Mouse (Mus musculus) spleen, postnatal 10 days (tissue): Measurements from ENCODE around the gene Dhx36.

ENCODE experiments used
- DNase-seq, 2 experiments: peaks; one replicate each; pipeline ENCODE4 v3.0.0; 2021 to 2022; ENCODE audit warnings: low spot score in 2 of 2

Dhx36 gene

DNA sequence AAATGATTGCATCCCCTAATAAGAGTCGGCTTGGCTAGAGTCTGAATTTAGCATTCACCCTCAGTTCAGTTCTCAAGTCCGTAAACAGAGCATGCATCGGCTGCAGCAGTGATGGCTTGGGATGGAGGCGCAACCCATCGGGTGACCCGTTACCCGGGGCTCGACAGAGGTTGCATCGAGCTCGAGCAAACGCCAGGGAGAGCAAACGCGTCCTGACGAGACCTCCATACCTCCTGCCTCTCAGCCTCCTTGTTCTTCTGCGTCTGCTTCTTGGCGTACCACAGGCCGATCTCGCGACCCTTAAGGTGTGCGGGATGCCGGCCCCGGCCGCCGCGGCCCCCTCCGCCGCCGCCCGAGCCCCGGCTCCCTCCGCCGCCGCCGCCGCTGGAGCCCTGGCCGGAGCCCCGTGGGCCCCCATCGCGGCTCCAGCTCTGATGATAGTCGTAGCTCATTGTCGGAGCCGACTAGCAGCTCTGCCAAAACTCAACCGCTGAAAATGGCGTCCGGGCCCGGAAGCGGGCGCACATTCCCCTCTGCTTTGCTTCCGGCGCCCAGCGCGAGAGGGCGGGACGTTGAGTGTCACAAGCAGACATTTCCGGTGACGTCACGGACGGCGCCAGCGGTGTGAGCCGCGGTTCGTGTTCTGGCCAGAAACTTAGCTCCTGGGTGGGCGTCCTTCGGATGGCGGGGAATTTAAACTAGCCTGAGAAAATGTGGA is at the start of gene Dhx36:
Gene Dhx36 (minus strand): TSS at position 517 of the 718 bp plus-strand sequence.
- peak; percentile 83 to 96 for DNase-seq

DNA sequence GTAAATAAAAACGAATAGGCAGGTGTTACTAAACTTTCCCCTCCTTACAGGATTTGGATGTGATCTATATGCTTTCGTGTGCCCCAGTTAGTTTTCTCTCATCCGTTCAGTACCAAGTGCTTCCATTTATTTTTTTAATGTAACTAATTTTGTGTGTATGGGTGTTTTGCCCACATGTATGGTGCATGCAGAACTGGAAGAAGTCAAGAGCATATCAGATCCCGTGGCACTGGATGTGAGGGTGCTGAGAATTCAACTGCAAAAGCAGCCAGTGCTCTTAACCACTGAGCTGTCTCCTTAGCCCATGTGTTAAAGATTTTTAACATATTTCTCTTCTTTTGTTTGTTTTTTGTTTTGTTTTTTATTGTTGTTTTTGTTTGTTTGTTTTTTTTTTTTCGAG is 20.8 kb upstream of the Dhx36 start:
- no peak for DNase-seq

DNA sequence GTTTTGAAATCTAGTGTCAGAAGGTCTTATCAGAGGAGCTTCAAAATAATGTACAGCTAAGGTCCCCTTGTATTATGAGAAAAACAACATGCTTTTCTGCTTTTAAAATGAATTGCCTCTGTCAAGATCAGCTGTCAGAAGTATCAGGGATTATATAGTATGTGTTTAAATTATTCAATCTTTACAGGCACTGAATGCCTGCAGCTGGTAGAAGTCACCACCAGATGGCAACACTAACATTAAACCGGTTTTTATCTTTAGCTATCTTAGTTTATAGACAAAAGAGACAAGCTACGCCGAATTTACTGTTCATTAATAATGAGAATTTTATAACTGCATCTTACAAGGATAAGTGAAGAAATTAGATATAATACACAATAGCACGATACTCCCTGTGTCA is 20.4 kb upstream of the Dhx36 start:
- DNase-seq = no peak

DNA sequence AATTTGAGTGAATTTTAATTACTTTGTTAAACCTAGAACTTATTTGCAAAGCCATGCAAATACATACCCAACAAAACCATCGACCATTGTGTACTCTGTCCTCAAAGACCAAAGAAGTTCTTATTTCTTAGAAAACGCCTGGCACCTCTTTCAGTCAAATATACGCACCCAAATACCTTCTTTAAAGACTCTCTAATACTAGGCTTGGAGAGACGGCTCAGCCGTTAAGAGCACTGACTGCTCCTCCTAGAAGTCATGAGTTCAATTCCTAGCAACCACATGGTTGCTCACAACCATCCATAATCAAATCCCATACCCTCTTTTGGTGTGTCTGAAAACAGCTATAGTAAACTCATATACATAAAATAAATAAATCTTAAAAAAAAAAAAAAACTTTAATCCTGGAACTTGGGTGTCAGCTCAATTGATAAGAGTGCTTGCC is 423 bp upstream of the Dhx36 start:
- no peak for DNase-seq

DNA sequence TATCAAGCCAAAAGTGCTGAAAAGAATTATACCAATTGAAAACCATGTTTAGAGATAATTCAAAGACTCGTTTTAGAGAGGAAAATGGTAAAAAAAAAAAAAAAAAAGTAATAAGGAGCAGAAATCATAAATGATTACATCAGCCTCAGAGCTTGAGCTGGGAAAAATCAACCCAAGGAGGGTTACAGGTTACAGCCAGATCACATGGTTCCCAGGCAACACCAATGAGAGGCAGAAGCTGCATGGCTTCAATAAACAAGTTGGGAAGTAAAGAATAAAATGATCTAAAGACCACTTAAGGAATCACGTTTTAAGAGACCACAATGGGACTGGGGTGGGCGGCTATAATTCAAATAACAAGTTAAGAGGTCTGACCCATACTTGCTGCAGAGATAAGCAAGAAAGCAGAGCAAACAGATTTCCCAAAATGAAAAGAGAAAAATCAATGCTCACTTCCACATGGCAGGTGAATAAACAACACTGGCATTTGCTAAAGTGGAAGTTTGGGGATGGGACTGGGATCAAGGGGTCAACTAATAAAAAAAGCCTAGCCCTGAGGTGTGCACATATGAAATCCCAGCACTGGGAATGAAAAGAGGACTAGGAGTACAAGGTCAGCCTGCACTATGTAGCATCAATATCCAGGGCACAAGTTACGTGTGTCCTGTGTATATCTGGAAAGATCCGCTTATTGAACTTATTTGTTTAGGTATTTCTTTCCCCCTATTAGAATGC is 1.5 kb downstream of the Dhx36 start:
- no peak for DNase-seq

DNA sequence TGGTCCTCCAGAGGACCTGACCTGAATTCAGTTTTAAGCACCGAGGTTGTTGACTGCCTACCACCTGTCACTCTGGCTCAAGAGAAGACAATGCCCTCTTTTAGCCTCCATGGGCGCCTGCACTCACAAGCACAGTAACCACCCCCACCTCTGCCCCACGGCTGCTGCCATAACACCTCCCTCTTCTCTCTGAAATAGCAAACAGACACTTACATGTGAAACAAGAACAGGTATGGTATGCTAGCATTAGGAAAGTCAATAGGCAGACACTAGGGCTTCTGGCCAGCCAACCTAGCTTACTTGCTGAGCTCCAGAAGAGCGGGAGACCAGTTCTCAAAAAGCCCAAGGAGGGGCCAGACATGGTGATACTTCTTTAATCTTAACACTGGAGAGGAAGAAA is 7.5 kb downstream of the Dhx36 start:
- DNase-seq = no peak

DNA sequence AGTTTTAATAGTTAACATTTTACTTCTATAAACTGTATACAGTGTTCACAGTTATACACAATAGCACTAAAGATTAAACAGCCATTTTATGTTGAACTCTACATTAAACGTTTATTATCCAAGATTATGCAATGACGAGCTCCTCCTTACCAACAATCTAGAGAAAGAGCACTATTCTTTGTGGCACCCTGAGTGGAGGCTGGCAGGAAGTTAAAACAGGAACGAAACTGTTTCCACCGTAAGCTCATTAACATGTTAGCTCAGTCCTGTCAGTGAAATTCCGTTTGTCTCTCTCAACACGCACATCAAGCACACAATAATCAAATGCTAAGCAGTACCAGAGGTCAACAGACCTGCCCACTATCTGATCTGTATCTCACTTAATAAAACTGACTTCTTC is 14.2 kb downstream of the Dhx36 start:
- no peak for DNase-seq

DNA sequence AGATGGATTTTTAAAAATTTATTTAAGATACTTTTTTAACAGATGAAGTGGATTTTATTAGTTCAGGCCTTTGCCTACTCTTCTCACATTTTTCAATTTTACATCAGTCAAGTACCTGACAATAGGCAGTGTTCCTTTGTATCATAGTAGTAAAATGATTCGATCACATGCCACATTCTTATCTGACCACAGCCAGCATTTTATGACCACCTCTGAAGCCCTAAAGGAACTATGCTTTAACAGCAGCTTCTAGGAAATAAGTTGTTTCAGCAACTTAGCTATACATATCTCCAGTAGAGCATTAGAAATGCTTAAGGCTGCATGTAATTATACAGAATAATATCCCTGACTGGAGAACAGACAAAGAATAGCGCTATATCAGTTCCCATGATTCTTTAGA is 22.5 kb downstream of the Dhx36 start:
- DNase-seq = no peak

DNA sequence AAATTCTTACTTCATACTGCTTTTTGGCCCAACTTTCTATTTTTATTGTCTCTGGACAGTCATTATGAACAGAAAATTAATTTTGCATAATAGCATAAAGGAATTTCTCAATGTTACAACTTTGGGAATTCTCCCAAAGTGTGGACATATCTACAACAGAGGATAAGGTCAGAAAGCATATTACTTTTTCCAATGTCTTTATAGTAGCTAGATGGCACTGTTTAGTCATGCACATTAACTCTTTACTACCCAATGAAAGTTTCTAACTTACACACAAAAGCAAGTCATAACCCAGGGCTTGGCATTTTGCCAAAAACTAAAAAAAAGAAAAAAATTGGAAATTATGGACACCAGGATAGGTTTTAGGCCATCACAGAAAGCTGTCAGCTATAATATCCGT is 36.6 kb downstream of the Dhx36 start:
- no peak for DNase-seq

DNA sequence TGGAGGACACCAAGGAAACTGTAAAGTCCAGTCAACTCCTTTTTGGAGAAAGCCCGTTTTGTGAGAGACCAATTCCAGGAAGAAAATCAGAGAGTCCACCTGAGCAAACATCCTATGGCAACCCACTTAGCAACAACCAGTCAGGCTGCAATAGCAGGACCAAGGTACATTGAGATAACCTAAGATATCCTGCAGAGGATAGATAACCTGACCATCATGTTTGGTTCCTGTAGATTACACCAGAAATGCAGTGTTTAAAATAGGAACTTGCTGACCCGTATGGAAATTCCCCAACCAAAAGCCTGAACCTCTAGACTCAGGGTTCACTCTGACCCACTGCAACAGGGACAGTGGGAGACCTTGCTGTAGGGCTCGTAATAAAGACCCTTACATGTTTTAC is 42.5 kb downstream of the Dhx36 start:
- no peak for DNase-seq

DNA sequence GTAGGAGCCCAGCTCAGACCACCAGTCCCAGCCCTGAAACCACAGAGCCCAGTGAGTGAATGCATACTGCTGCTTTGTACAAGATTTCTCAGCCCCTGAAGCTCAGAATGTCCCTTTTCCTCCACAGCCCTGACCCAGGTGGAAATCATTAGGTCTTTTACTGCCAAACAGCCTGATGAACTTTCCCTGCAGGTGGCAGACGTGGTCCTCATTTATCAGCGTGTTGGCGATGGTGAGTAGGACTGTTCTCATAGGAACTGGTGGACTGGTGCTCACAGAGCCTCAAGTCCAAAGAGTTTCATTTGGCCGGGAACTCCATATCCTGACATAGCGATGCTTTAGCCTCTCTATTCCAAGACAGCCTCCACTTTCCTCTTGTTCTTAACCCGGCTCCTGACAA is 47.3 kb downstream of the Dhx36 start:
- DNase-seq = no peak

DNA sequence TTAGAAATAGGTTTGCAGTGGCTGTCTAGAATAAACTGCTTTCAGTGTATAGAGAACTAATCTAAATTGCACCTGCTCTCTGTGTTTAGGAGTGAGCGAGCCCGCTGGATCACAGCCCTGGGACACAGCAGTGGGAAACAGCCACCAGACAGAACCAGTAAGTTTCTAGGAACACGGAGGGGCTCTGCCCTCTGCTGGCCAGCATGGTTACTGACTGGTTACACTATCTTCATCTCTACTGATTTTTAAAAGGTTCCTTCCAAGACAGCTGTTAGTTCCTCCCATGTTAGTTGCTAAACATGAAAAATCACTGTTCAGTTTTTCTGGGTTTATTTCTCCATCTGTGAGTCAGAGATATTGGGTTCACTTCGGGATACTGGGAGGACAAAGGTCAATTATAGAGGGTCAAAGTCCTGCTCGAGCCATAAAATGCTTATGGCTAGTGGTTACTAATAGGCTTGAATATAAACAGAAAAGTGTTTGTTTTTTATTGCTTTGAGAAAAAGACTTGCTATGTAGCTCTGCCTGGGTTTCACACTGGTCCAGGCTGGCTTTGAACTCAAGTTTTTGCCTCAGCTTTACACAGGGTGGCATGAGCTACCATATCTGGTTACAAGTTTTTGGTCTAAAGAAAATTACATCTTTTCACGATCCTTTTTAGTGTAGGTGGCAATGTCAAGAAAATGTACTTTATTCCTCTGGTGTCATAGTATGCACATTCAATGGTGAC is 48.4 kb downstream of the Dhx36 start:
- peak in 1 of 2 experiments; percentile 55 for DNase-seq

DNA sequence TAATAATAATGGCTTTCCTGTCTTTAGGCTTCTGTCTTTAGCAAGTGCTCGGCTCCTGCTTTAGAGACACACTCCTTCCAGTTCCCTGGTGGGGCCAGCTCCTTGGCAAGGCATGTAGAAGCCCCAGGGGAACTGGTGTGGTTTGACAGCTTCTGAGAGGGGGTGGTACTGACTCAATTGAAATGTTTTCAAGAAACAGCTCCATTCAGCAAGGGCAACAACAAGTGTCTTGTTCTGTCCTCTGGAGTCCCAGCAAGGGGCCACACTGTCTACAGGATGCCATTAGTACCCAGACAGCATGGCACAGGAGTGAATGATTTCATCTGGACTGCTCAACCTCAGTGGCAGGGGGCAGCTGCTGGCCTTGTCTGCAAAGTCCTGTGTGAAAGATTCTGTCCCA is 51.0 kb downstream of the Dhx36 start:
- no peak for DNase-seq

DNA sequence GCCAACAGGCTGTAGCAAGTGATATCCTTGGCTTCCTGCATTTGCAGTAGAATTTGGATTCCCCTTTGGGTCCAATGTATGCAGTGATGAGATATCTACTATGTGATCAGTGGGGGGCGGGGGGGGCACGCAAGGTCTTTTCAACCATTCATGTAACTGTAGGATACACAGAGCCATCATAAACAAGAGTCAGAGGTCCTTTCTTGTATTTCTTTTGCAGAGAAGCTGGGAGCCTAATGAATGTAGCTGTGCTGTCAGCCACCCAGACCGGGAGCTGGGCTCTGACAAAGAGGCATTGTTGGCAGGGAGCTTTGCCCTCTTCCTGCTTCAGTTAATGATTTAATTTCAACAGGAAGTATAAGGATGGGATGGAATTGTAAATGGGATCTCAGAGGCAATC is 52.7 kb downstream of the Dhx36 start:
- DNase-seq = no peak

DNA sequence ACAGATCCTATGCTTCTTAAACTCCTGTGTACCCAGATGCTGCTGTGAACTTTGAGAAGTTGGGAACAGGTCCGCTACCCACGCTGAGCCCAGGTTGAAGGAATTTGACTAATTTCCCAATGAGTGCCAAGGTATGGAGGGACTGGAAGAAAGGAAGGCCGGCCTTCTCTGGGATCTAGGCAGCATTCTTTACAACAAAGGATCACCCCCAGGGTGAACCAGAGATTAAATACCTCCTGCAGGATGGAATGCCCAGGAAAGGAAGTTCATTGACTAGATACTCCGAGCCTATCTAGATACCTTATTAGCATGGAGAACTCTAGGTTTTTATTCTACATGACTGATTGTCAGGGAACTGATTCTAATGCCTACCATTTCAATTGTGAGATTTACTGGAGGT is 53.8 kb downstream of the Dhx36 start:
- DNase-seq = no peak

DNA sequence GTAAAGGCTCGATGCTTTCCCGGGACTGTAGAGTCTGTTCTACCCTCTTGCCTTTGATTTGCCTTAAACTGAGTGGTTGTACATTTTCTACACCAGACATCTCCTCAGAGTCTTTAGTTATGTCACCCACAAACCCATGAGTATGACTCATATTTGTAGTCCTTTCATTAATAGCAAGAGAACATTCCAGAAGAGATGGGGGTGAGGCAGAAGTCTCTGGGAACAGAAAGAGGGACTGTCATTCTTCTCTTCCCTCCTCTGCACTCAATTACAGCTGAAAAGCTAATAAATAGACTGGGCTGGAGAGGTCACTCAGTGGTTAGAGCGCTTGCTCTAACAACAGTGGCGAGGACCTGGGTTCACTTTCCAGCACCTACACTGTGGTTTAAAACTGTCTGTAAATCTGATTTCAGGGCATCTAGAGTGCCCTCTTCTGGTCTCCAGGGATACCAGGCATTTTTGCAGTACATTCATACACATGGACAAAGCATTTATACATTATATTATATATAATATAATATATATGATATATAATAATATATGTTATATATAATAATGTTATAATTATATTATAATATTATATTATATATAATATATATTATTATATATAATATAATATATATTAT is 56.8 kb downstream of the Dhx36 start:
- no peak for DNase-seq

DNA sequence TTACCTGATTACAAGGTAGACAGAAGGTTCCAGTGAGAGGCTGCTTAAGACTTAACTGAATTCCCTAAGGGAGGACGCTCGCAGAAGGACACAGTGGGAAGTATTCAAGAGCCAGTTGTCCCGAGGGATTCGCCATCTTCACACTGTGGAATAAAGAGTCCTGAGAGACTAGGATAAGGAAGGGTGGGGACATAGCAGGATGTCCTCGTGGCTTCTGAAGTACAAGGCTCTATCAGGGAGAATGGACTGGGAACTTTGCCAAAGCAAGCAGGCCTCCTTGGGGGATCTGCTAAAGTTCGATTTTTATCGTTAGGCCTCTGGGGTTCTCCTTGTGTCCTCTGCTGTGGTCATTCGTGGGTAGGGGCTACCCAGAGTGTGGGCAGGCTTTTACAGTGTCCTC is 59.7 kb downstream of the Dhx36 start:
- DNase-seq = no peak

DNA sequence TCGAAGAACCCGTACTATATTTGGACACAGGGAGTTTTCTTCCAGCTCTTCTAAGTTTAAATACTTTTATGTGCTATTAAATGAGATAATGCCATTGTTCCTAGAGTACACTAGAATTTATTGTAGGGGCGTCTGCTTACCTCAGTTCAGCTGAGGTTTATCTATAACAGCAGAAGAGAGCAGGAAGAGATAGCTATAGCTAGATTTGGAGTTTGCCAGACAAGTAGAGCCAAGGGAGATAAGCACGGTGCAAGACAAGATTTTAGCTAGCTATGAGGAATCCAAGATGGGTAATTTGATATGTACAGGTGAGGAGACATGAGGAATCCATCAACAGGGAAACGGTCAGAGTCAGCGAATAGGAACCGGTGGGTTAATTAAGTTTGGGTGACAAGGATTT is 60.5 kb downstream of the Dhx36 start:
- DNase-seq = no peak

DNA sequence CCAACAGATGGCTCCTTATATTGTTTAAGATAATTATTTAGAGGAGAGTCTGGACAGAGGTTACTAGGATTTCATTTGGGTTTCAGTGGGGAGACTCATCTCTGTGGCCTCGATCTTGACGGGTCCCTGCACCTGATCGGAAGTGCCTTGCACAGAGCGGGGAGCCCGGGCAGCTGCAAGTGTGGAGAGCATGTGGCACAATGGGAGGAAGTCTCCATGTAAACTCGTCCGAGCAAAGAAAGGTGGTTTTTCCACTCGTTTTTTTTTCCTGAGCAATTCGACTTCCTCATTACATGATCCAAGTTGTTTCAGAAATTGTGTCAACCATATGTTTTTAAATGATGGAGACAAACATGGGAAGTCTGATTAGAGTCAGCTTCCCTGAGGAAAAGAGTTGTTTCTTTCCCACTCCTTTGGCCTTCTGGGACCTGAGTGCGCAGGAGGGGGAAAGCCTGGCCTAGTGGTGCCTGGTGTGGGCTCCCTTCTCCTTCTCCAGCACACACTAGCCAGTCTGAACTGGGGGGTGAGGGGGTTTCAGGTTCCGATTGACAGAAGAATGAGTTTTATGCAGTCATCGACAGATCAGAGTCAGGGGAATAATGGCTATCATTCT is 63.1 kb downstream of the Dhx36 start:
- DNase-seq = no peak

DNA sequence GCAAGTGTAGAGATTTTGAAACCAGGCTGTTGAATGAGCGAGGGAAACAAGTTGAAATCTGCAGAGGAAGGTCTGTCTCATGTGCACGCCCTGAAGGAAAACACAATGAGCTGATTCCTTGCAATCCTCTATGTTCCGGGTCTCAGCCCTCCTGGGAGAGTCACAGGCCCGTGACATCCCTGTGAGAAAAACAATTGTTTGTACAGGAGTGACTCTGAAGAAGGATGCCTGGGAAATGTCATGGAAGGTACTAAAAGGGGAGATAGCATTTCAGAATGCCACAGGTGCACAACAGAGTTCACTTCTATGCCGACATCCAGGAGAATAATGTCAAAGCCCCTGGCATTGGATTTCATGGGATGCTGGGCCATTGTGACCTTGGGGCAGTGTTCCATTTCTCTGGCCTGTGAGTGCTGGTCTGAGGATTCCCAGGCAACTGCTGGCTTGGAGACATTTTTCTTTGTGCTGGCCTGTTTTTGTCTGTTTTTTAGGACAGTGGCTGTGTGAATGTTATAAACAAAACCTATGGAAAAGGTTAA is 66.3 kb downstream of the Dhx36 start:
- DNase-seq = no peak

DNA sequence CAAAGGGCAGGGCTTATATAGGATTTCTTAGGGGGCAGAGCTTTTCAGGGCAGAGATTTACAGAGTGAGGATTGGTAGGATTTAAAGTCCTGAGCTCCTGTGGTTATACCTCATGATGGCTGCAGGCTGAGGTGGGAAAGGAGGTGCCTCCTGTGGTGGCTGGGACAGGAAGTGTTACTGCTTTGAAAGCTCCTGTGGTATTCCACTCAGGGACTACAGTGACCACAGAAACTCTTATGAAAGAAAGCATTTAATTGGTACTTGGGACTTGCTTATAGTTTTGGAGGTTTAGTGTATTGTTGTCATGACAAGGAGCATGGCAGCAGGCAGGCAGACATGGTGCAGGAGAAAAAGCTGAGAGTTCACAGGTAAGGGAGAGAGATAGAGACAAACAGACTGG is 70.9 kb downstream of the Dhx36 start:
- DNase-seq = no peak

DNA sequence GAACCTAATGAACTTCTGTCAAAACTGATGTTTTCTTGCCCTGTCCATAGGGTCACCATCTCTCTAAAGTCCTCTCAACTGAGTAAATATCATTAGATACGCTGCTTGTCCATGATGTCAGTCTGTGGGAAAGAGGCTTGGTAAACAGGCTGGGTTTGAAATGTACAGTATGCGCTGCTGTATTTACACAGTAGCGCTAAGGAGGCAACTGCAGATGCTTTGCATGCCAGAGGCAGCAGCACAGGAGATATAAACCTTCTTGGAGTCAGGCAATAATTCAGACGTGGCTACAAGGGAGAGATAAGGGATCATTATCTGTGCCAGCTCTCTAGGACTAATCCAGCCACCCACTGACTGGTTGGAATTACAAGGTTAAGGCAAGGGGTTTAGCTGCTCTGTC is 73.1 kb downstream of the Dhx36 start:
- DNase-seq = no peak
